Mouse (Mus musculus) hindbrain, embryonic 11.5 days (tissue): Measurements from ENCODE around the gene Dcaf10. TPM values are rescaled to one million over a fixed set of nuclear protein-coding genes. Genes with fewer than 3 reads are reported as not detected.
"Not testable (repeated sequence)": the region's sequence is repeated elsewhere in the genome, so short reads cannot be mapped to it uniquely, and the experiment has no call there.

Experiments used
- ATAC-seq: fragments of 200-750 bp; cut with Nextera tagmentation; 2 replicates; pipeline ENCODE4 v1.8.0; 2017; ENCODE audit warnings: mild to moderate bottlenecking, moderate TSS enrichment, moderate library complexity; ENCODE audit not compliant: low FRiP score
- DNase-seq: peaks from one replicate; pipeline ENCODE4 v3.0.0-alpha.2; 2015; ENCODE audit warnings: low spot score
- H3K27ac ChIP-seq: fragments of 300-500 bp; sonication (generic); 2 replicates; pipeline ENCODE4 v1.5.1; 2014; ENCODE audit warnings: mild to moderate bottlenecking, low read depth, low read length
- H3K27me3 ChIP-seq: fragments of 300-500 bp; sonication (generic); 2 replicates; pipeline ENCODE4 v1.6.1; 2014; ENCODE audit warnings: mild to moderate bottlenecking, low read length, moderate library complexity, mixed read lengths; ENCODE audit not compliant: control insufficient read depth, insufficient read depth
- H3K36me3 ChIP-seq: fragments of 300-500 bp; sonication (generic); 2 replicates; pipeline ENCODE4 v1.6.1; 2014; ENCODE audit warnings: mild to moderate bottlenecking, low read length, moderate library complexity, mixed read lengths; ENCODE audit not compliant: control insufficient read depth, insufficient read depth
- H3K4me1 ChIP-seq: fragments of 300-500 bp; sonication (generic); replicated peaks from 2 replicates; pipeline ENCODE4 v1.6.1; 2014; ENCODE audit warnings: low read length, mixed read lengths; ENCODE audit not compliant: control insufficient read depth, insufficient read depth
- H3K4me2 ChIP-seq: fragments of 300-500 bp; sonication (generic); replicated peaks from 2 replicates; pipeline ENCODE4 v1.6.1; 2014; ENCODE audit warnings: mild to moderate bottlenecking, low read depth, low read length
- H3K4me3 ChIP-seq: fragments of 300-500 bp; sonication (generic); 2 replicates; pipeline ENCODE4 v1.5.1; 2014; ENCODE audit warnings: low read depth, low read length
- H3K9ac ChIP-seq: fragments of 300-500 bp; sonication (generic); 2 replicates; pipeline ENCODE4 v1.6.1; 2014; ENCODE audit warnings: low read depth, low read length
- H3K9me3 ChIP-seq: fragments of 300-500 bp; sonication (generic); 2 replicates; pipeline ENCODE4 v1.6.1; 2016; ENCODE audit warnings: low read length; ENCODE audit not compliant: control insufficient read depth
- WGBS: fragments of 180-500 bp; shearing (Covaris S2); extraction: QIAGEN DNeasy Blood & Tissue Kit; methylation state at CpG from one replicate; pipeline ENCODE4 v1.1.7; 2014; 5-methylcytosine and 5-hydroxymethylcytosine counted together
- polyA plus RNA-seq: library from polyadenylated mRNA; unstranded; fragments of >200 nt; fragmentation: Nextera tagmentation; extraction: Ambion mirVana; gene quantifications from 2 replicates; pipeline ENCODE4 v1.2.1, GENCODE M21; 2014

The Dcaf10 gene
- polyA plus RNA-seq, 1 experiment from 2014 or later: 12.4 TPM

GRCm38 (mm10) chr4:45382133-45382532, 40.2 kb downstream of the Dcaf10 start:
- 84% methylated on average over 2 of the region's 2 CpGs for WGBS
- H3K4me3 ChIP-seq, H3K9me3 ChIP-seq, H3K27me3 ChIP-seq, ATAC-seq, H3K4me2 ChIP-seq, DNase-seq, H3K9ac ChIP-seq, H3K36me3 ChIP-seq, H3K4me1 ChIP-seq, H3K27ac ChIP-seq: not testable (repeated sequence)

GRCm38 (mm10) chr4:45387296-45387695, 45.4 kb downstream of the Dcaf10 start:
- H3K36me3 ChIP-seq, H3K4me2 ChIP-seq, H3K27ac ChIP-seq, H3K9ac ChIP-seq, ATAC-seq, H3K27me3 ChIP-seq, DNase-seq, H3K4me3 ChIP-seq, H3K4me1 ChIP-seq, H3K9me3 ChIP-seq: not testable (repeated sequence)
- WGBS: 92% methylated on average over 5 of the region's 5 CpGs

- DNase-seq: no peak
- Histone ChIP-seq H3K36me3 (no peaks in the 10 kb centered on the region), H3K27ac (no peak overlapping the region), H3K4me2 (no peak overlapping the region), H3K27me3 (no peaks in the 10 kb centered on the region), H3K4me3 (no peak overlapping the region), H3K9me3 (no peaks in the 10 kb centered on the region), H3K9ac (no peak overlapping the region), H3K4me1 (no peaks in the 10 kb centered on the region)
- WGBS: 74% methylated on average over 4 of the region's 4 CpGs
- ATAC-seq: no peak
These were observed 50.2 kb downstream of the Dcaf10 start for GRCm38 (mm10) chr4:45392099-45392498.

- H3K4me3 ChIP-seq: no peak overlapping the region
- no peaks in the 10 kb centered on the region for H3K9me3 ChIP-seq
- DNase-seq (no peak), ATAC-seq (no peak)
- H3K36me3 ChIP-seq: no peaks in the 10 kb centered on the region
- no peaks in the 10 kb centered on the region for H3K27me3 ChIP-seq
- WGBS: 84% methylated on average over 11 of the region's 11 CpGs
- H3K4me1 ChIP-seq: no peaks in the 10 kb centered on the region
- no peak overlapping the region for H3K9ac ChIP-seq
- no peak overlapping the region for H3K27ac ChIP-seq
- H3K4me2 ChIP-seq: no peak overlapping the region
These were observed 50.7 kb downstream of the Dcaf10 start for GRCm38 (mm10) chr4:45392572-45392971.

- no peak for DNase-seq
- 88% methylated on average over 8 of the region's 8 CpGs for WGBS
- no peaks in the 10 kb centered on the region for H3K9me3 ChIP-seq
- H3K36me3 ChIP-seq: no peaks in the 10 kb centered on the region
- H3K4me2 ChIP-seq: no peak overlapping the region
- H3K27me3 ChIP-seq: no peaks in the 10 kb centered on the region
- H3K9ac ChIP-seq: no peak overlapping the region
- no peak overlapping the region for H3K4me3 ChIP-seq
- H3K4me1 ChIP-seq: no peaks in the 10 kb centered on the region
- ATAC-seq: no peak
- H3K27ac ChIP-seq: no peak overlapping the region
These were observed 51.1 kb downstream of the Dcaf10 start for GRCm38 (mm10) chr4:45392994-45393393.

- Histone ChIP-seq H3K36me3 (peaks cover under 1% of the 10 kb centered on the region; the same call in 1 of the 2 replicates), H3K4me1 (no peaks in the 10 kb centered on the region), H3K27me3 (no peaks in the 10 kb centered on the region), H3K9me3 (no peaks in the 10 kb centered on the region), H3K4me2 (no peak overlapping the region), H3K9ac (no peak overlapping the region), H3K4me3 (no peak overlapping the region), H3K27ac (no peak overlapping the region)
- DNase-seq (no peak), ATAC-seq (no peak)
- 84% methylated on average over 5 of the region's 5 CpGs for WGBS
These were observed 51.8 kb downstream of the Dcaf10 start for GRCm38 (mm10) chr4:45393658-45394057.

- H3K36me3 ChIP-seq, H3K9ac ChIP-seq, H3K27me3 ChIP-seq, H3K27ac ChIP-seq, ATAC-seq, H3K4me3 ChIP-seq, H3K9me3 ChIP-seq, H3K4me1 ChIP-seq, DNase-seq, H3K4me2 ChIP-seq: not testable (repeated sequence)
- 92% methylated on average over 5 of the region's 6 CpGs for WGBS
These were observed 54.3 kb downstream of the Dcaf10 start for GRCm38 (mm10) chr4:45396211-45396610.

GRCm38 (mm10) chr4:45398315-45398714, 56.4 kb downstream of the Dcaf10 start:
- H3K4me2 ChIP-seq, H3K9me3 ChIP-seq, H3K27ac ChIP-seq, DNase-seq, H3K4me3 ChIP-seq, H3K36me3 ChIP-seq, H3K27me3 ChIP-seq, H3K4me1 ChIP-seq, ATAC-seq, H3K9ac ChIP-seq: not testable (repeated sequence)
- 92% methylated on average over 5 of the region's 5 CpGs for WGBS

- Histone ChIP-seq H3K27me3 (no peaks in the 10 kb centered on the region), H3K4me3 (no peak overlapping the region), H3K27ac (no peak overlapping the region), H3K4me2 (no peak overlapping the region), H3K4me1 (no peaks in the 10 kb centered on the region), H3K9me3 (no peaks in the 10 kb centered on the region), H3K36me3 (peaks cover 12% of the 10 kb centered on the region; the same call in 1 of the 2 replicates), H3K9ac (no peak overlapping the region)
- 95% methylated on average over 45 of the region's 45 CpGs for WGBS
- DNase-seq: no peak
- no peak for ATAC-seq
These were observed 57.7 kb downstream of the Dcaf10 start for GRCm38 (mm10) chr4:45399421-45400210.
